Mouse (Mus musculus): ENCODE results near the gene Col5a1. TPM values are rescaled to one million over a fixed set of nuclear protein-coding genes. Genes with fewer than 3 reads are reported as not detected.
A peak's percentile ranks its signal among the peaks of the same experiment; 100 is the strongest.

The Col5a1 gene
- total and polyA plus RNA-seq, 3 experiments = 20.1 to 37.1 (median 36.4) TPM

DNA sequence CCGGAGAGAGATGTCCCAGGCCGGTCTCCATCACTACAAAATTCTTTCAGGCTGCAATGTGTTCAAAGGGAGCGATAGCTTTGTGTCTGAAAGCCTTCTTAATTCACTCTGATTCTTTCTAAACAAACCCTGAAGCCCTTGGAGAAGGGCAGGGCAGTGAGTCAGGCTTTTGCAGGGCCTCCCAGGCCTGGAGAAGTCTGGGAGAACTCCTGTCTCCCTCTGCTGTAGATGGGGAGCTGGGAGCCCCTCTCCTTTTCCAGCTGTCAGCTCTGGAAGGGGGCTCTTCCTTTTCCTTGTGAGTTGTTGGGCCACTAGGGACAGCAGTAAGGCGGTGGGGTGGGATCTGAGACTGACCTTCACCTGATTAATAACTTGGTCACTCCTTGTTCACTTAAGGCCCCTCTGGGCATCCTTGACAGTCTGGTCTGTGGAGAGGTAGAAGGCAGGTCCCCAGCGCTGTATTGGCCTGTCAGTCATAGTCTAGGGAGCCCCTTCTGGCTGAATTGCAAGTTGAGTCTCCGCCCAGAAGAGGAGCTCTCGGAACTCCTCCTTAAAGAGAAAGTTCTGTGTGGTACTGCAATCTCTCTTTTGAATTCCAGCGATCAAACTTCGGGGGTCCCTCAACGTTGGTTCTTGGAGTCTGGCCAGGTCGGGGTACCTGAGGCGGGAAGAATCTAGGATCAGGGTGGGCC is 623 bp upstream of the Col5a1 start:
- peak; percentile 51 for DNase-seq

DNA sequence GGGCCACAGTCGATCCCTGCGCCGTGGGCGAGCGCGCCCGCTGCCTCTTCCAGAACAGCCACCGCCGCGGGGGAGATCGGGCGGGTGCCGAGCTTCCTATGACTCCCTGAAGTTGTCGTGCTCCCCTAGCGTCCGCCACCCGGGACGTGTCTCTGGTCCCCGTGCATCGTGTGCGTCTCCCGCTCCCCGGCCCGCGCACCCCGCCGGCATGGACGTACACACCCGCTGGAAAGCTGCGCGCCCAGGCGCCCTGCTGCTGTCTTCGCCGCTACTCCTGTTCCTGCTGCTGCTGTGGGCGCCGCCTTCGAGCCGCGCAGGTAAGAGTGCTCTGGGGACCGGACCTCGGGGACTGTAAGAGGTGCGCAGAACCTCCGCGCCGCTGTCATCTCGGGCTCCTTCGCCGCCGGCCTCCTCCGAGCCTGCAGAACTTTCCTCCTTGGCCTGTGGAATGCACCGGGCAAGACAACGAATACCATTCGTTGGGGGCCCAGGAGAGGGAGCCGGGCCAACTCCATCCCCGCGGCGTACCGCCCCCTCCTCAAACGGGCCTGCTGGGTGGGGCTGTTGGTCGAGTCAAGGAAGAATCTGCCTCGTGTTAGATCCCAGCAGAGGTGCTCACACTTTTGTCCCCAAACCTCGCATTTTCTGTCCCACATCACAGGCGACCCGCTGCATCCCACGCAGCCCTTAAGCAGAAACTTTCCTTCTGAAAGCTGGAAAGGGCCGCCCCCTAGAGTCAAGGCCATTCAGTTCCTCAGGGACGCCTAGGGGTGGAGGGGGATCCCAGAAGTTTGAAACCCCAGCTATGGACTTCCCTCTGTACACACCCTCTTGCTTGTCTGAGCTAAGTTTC is 609 bp downstream of the Col5a1 start:
- peak; percentile 62 for DNase-seq

DNA sequence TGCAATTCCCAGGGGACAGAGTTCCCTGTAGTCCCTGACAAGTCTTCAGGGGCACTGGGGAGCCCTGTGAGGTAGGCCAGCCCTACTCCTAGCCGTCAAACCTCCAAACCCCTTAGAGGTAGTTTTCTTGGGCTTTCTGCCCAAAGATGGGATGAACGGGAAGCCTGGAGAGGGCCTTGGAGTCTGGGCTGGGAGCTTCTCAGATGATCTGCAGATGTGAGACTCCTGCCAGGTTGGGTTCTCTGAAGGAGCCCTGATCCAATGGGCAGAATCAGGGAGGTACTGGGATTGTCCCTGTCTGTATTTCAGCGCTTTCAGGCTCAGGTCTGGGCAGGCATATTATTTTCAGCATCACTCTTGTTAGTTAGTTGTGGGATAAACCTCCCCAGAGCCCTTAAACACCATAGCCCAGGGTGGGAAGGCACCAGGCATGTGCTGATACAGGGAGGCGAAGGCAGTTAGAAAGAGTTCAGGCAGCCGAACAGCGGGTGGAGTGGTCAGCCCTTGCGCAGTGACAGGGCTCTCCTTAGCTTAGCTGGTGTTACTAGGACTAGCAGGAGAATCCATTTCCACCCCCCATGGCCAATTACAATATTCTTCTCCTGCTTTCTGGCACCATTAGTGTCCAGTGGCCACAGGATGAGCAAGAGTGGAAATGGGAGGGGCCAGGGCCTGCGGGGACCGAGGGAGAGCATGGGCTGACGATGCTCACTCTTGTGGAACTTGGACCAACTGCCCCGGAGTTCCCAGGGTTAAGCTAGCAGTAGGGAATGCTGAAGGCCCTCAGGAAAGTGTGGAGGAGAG is 1.4 kb downstream of the Col5a1 start:
- peak; percentile 72 for DNase-seq

DNA sequence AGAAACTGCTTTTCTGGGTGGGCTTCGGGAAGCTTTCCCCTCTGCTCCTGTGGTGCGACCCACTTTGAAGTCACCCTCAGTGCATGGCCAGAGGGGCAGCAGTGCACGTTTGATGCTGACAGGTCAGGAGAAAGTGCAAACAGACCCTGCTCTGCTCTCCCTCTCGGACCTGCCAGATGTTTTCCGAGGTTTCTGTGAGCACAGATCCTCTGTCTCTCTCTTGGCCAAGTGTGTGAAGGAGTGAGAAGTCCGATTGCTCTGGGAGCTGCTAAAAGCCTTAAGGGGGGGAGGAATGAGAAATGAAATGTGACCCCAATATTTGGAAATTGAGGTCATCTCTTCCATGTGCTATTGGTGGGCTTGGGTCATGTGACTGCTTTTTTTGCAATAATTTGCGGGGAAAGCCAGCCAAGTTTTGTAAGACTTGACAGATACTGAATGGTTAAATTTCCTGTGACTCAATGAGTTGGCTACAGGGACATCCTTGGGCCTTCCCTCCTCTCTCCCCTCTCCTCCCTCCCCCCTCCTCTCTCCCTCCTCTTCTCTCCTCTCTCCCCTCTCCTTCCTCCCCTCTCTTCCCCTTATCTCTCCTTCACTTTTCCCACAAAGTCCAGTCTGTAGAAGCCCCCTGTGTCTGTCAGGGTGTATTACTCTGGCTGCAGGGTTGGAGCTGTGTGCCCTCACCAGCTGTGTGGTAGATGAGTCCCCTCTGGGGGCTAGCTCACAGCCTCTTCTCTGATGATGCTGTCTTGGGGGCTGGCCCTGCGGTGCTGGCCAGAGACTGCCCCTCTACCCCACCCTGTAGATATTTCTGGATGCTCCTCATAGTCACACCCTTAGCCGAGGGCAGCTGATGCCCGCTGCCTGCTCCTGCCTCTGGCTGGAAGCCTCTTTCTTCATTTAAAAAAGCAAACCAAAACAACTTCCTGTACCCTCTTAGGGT is 2.6 kb downstream of the Col5a1 start:
- peak; percentile 66 for DNase-seq

DNA sequence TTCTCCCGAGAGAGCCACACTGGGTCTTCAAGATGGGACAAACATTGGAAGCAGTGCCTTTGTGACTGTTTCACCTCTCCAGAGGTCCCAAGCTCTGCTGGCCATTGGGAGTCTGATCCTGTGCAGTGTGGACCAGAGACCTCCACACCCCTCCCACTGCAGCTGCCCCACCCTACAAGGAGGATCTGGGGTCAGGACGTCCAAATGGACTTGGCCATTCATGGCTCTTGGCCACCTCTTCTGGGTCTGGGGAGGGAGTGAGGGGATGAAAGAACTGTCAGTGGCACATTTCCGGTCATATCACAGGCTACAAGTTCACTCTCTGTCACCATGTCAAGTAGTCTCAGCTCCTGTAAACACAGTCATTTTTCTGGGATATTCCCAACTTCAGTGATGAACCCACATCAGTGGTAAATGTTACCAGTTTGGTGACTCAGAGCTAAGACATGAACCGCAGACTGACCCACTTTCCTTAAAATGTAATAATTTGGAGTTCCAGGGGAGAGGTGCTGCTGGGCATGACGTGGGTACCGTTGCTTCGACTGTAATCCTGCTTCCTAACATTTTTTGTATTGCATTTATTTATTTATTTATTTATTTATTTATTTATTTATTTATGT is 5.8 kb downstream of the Col5a1 start:
- DNase-seq = peak; percentile 49

DNA sequence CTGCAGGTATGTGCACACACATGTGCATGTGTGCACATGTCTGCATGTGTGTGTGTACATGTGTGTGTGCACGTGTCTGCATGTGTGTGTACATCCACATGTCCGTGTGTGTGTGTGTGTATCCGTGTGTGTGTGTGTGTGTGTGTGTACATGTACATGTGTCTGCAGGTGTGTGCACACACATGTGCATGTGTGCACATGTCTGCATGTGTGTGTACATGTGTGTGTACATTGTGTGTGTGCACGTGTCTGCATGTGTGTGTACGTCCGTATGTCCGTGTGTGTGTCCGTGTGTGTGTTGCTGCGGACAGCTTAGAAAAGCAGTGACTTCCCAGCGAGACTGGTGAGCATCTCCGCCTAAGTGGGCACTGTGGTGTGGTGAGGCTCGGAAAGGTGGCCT is 6.8 kb downstream of the Col5a1 start:
- no peak for DNase-seq

DNA sequence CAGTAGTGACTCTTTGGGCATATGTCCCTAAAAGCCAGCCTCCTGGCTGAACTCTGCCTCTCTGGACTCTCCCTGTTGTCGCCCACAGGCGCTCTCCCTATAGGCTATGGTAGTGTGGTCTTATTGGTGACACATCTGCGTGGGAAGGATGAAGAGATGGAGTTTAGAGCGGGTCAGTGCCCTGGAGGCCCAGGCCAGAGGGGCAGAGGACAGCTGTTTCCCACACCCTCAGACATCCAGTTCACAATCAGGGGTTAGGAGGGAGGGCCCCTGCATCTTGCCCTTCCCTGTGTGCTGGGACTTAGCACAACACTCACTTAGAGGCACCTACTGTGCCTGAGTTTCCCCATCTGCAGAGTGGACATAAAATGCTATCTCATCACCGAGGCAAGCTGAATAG is 8.8 kb downstream of the Col5a1 start:
- DNase-seq = no peak

DNA sequence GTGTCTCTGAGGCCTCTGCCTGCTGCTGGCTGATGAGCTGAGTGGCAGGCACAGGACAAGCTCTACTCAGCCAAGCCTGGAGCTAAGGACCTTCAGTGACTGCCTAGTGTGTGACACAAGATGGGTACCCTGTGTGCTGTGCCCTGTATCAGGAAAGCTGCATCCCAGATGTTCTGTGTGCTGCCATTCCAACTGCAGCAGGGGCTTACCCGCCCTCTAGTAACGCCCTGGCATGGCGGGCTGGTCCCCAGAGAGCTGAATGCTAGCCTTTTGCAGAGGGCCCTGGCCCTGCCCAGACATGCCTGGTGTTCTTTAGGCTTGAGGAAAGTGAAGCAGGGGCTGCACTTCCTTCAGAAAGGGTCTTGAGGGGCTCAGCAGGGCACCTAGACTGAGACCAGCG is 9.4 kb downstream of the Col5a1 start:
- DNase-seq = no peak

DNA sequence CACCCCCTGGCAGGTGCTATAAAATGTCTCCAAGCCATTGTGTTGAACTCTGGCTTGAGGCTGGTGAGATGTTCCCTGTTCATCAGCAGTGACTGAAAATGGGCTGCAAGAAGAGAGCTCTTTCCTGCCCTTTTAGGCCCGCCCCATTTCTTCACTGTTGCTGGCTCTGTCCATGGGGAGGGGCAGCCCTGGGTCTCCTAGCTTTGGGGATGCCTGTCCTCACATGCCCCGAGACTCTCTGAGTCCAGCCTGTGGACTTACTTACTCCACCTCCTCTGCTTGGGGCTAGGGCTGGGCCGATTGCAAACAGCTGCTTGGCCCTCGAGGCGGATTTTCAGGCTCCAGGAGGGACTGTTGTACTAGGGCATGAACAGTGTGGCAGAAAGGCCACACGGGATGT is 10.9 kb downstream of the Col5a1 start:
- no peak for DNase-seq

DNA sequence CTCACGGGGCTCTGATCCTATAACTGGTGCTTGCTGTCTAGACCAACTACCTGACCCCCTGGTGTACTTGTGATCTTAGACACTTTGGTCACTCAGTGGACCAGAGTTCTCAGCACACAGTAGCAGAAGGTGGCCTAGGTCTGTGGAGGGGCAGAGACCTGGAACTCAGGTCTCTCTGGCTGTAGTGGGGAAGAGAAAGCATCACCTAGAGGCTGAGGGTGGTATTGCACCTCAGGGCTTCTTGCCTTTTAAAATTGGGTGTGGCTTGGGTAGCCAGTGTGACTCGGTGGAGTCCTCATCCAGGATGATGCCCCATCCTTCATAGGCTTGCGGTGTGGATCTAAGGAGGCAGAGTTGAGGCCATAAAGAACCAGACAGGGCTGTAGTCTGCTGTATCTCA is 13.7 kb downstream of the Col5a1 start:
- DNase-seq = peak; percentile 69

DNA sequence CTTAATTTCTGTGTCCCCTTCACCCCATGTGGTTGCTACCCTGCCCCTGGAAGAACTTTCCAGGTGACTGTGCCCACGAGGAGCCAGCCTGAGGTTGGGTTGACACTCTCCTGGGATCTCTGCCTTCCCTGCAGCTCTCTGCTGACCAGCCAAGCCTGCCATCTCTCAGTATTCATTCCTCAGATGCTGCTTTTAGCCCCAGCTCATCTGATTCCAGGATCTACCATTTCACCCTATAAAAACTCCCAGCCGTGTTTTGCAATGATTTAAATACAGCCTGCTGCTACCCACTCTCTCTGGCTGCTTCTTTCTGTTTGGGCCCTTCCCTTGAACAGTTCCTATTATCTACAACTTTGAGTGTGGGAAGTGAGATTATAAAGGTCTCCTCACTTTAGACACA is 14.9 kb downstream of the Col5a1 start:
- no peak for DNase-seq

DNA sequence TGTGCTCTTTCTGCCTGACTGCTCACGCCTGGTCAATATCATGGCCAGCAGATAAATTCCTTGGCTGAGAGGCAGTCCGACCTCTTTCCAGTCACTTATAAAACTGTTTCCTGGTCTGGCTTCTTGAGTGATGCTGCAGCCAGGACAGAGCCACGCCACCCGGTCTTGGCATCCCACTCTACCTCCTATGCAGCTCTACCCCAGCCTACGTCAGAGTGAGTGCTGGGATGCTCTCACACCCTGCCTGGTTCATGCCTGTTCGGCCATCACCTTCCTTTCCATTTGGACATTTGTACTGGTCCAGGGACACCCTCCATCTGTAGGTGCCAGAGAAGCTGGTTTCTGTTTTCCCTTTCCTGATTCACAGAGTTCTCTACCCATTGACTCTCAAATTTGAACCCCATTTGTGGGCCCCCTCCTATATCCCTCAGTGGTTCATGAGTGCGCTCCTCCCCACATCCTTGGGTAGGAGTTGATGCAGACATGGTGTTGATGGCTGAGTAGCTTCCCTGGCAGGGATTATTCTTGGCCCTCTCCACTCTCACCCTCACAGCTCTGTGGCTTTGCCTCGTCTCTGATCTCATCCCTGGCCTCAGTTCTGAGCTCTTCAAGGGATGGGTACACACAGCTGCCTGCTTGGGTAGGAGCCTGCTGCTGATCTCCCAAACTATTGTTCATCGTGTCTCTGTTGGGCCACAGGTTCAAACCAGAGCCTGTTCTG is 15.5 kb downstream of the Col5a1 start:
- no peak for DNase-seq

DNA sequence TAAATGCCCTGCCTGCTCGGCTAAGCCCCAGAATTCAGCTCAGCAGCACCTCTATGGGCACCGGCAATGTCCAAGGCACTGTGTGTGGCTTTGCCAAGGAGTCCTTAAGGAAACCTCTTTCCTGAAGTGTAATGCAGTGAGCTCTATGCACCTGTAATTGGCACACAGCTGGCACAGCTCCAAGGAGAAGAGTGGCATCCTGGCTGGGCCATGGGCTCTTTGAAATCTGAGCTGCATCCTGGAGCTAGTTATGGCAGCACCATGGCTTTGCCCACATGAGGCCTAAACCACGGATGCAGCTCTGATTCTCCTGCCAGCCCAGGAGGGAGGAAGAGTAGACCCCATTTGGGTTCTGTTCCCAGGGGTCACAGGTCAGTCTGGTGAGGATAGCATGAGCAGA is 16.1 kb downstream of the Col5a1 start:
- no peak for DNase-seq

DNA sequence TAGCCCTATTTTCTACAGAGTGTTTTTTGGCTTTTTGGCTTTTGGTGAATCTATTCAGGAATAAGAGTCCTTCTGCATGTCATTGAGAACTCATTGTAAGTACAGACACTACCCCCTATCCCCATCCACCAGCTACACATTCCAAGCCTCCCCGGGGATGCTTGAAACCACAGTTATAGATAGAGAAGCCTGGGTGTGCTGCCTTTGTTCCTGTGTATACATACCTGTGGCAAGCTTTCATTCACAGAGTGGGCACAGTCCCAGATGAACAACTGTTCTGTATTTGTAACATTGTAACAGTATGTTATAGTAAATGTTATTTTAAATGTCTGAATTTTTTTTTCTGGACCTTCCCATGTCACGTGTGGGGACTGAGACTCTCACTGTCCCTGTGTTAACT is 19.2 kb downstream of the Col5a1 start:
- DNase-seq = no peak

DNA sequence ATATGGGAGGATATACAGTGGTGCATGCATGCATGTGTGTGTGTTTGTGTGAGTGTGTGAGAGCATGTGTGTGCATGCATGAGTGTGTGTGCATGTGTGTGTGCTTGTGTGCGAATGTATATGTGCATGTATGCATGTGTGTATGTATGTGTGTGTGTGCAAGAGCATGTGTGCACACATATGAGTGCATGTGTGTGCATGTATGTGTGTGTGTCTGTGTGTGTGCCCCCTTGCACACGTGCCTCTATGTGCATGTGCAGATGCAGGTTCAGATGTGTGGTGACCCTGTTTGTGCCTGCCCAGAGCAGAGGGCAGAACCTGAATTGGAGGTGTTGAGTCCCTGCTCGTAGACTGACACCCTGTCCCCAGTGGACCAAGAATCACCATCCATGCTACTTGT is 24.3 kb downstream of the Col5a1 start:
- DNase-seq = no peak

DNA sequence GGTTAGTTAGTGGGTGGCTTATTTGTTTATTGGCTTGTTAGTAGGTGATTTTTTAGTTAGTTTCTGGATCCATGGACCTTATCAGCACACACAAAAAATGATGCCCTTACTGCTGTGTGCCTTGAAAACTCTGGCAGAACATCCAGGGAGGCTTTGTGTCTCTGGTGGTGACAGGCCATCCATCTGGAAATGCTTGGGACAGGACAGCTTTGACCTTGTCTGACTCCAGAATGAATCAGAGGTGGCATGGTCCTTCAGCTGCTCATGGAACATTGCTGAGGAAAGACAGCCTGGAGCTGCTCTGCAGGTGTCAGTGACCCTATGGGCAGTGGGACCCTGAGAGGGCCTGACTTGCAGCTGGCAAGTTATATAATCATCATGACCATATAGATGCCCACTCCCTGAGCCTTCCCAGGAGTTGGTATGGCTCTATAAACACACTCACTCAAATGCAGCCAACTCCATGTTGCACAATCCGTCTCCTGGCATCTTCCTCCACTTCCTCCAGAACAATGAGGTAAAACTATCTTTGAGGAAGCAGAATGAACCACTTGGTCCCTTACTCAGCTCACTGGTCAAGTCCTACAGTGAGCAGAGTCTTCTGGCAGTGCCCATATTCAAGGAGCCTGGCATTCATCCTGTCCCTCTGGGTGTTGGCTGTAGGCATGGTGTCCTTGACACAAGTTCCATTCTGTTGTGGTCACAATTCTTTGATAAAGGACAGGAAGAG is 26.5 kb downstream of the Col5a1 start:
- peak; percentile 85 for DNase-seq

DNA sequence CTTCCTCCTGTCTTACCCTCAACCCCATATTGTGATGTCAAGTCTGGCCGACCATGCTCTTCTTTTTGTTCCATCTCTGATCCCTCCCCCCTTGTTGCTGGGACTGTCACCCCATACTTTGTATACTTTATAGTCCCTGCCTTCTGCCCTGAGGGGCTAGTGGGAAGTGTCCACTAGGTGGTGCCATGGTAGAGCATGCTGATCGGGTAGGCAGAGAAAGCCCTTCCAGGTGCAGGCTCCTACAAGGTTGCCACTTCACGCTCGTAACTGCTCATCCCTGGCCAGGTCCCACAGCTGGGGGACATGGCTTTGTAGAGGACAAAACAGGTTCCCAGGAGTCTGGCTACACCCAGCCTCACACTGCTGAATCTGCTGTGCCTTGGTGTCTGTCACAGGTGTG is 29.5 kb downstream of the Col5a1 start:
- peak; percentile 59 for DNase-seq

DNA sequence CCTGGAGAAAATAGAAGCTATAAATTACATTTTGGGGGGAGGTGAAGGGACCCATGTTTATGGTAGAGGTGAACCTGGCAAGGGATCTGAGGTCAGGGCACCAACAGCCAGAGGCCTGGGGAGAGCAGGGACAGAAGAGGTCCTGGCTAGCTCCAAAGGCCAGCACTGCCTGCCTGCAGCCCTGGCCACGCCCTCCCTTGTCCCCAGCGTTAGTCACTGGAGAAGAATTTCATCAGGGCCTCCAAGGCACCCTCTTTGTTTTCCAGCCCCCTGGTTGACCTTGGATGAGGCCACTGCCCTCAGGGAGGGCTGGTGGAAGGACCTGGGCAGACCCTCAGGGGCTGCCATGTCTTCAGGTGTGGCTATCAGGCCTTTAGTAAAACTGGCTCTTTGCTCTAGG is 30.1 kb downstream of the Col5a1 start:
- DNase-seq = peak; percentile 88

DNA sequence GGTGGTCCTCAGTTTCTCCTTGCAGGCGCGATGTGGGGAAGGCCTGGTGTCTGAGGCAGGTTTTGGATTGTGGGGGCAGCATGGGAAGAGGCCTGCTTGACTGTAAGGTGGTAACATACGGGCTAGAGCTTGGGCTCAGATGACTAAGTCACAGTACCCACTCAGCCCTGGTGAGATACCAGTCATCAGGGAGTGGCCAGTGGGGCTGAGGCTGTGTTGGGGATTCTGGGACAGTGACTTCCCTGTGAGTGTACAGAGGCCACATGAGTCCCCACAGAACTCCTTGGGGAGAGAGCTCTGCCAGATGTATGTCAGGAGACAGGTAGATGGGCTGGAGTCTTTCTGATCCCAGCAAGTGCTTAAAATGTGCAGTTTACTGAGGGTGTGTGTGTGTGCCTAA is 31.0 kb downstream of the Col5a1 start:
- DNase-seq = peak; percentile 77

DNA sequence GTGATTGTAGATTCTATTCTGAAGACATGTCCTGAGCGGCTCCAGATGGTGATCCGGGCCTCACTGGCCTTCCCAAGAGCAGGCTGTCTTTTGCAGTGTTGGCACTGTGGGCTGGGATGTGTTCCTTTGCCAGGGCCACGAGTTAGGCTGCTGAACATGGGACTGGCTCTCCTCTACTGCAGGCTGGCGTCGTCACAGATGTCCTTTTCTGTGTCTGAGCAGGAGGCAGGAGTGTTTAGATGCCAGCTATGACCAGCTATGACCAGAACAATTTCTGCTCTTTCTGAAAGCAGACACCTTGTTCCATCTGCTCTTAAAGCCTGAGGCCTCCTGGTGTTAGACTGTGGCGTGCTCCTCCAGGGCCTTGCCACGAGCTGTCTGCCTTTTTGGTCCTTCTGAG is 31.9 kb downstream of the Col5a1 start:
- no peak for DNase-seq

Data from adrenal gland, adult 2 months (tissue).